Mouse (Mus musculus) thymus, adult 2 months (tissue): ENCODE results near the gene Acox2.

Source experiments
- CTCF ChIP-seq: fragments of 200-500 bp; IDR thresholded peaks from 2 replicates; pipeline ENCODE4 v1.5.1; 2012; ENCODE audit warnings: mild to moderate bottlenecking, control low read depth, low read length, moderate library complexity, borderline replicate concordance; ENCODE audit not compliant: control insufficient read depth, poor library complexity, insufficient read depth; ENCODE audit errors: extremely low read depth
- POLR2A ChIP-seq: fragments of 200-500 bp; IDR thresholded peaks from 2 replicates; pipeline ENCODE4 v1.6.1; 2012; ENCODE audit warnings: mild to moderate bottlenecking, low read length, control low read depth, moderate library complexity; ENCODE audit not compliant: control insufficient read depth, poor library complexity, insufficient read depth; ENCODE audit errors: extremely low read depth

DNA sequence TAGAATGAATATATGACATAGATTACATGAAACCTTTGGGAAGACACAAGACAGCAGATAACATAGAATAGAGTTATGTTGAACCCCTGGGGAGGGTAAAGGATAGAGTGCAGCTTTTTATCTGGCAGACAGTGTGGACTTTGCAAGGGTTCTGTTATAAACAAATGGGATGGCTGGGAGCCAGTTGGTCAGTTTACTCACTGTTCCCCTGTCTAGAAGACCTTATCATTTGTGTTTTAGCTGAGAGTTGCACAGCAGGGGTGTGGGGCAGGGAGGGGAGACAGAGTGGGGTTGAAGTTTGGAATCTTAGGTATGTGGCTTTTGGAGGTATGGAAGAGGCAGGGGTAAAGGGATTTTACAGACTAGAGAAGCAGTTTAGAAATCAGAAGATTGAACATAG is 24.6 kb upstream of the Acox2 start:
- TF ChIP-seq CTCF (no peak), POLR2A (no peak)
